Mouse (Mus musculus) T-cell, adult 2 months (primary cell): Measurements from ENCODE around the gene Srrt.

Experiments
- DNase-seq: peaks from one replicate; pipeline ENCODE4 v3.0.0; 2022; ENCODE audit warnings: low spot score

Srrt gene

GRCm38 (mm10) chr5:137263897-137264720, 43.4 kb downstream of the Srrt start:
- no peak for DNase-seq
